Mouse (Mus musculus) stomach, embryonic 16.5 days (tissue): ENCODE results near the gene Evpl. TPM values are rescaled to one million over a fixed set of nuclear protein-coding genes. Genes with fewer than 3 reads are reported as not detected.
A peak's percentile ranks its signal among the peaks of the same experiment; 100 is the strongest.

ENCODE experiments used
- ATAC-seq: fragments of 200-750 bp; cut with Nextera tagmentation; 2 replicates; pipeline ENCODE4 v1.8.0; 2017; ENCODE audit warnings: moderate number of reproducible peaks, moderate TSS enrichment; ENCODE audit not compliant: insufficient read depth, low FRiP score
- H3K27ac ChIP-seq: fragments of 300-500 bp; sonication (generic); 2 replicates; pipeline ENCODE4 v1.5.1; 2014; ENCODE audit warnings: low read length
- H3K27me3 ChIP-seq: fragments of 300-500 bp; sonication (generic); 2 replicates; pipeline ENCODE4 v1.6.1; 2014; ENCODE audit warnings: low read length, control low read depth, mixed read lengths; ENCODE audit not compliant: control insufficient read depth, insufficient read depth
- H3K36me3 ChIP-seq: fragments of 300-500 bp; sonication (generic); 2 replicates; pipeline ENCODE4 v1.6.1; 2014; ENCODE audit warnings: low read length; ENCODE audit not compliant: control insufficient read depth, insufficient read depth
- H3K4me1 ChIP-seq: fragments of 300-500 bp; sonication (generic); 2 replicates; pipeline ENCODE4 v1.6.1; 2014; ENCODE audit warnings: low read length, control low read depth, mixed read lengths; ENCODE audit not compliant: control insufficient read depth, insufficient read depth
- H3K4me2 ChIP-seq: fragments of 300-500 bp; sonication (generic); 2 replicates; pipeline ENCODE4 v1.6.1; 2014; ENCODE audit warnings: low read depth, low read length, mixed read lengths
- H3K4me3 ChIP-seq: fragments of 300-500 bp; sonication (generic); replicated peaks from 2 replicates; pipeline ENCODE4 v1.5.1; 2014; ENCODE audit warnings: mild to moderate bottlenecking, low read length
- H3K9ac ChIP-seq: fragments of 300-500 bp; sonication (generic); 2 replicates; pipeline ENCODE4 v1.6.1; 2014; ENCODE audit warnings: low read length
- H3K9me3 ChIP-seq: fragments of 300-500 bp; sonication (generic); replicated peaks from 2 replicates; pipeline ENCODE4 v1.6.1; 2016; ENCODE audit warnings: low read length, control low read depth; ENCODE audit not compliant: control insufficient read depth
- WGBS: fragments of 180-500 bp; shearing (Covaris S2); extraction: QIAGEN DNeasy Blood & Tissue Kit; methylation state at CpG from one replicate; pipeline ENCODE4 v1.1.7; 2014; 5-methylcytosine and 5-hydroxymethylcytosine counted together
- polyA plus RNA-seq: library from polyadenylated mRNA; unstranded; fragments of >200 nt; fragmentation: Nextera tagmentation; extraction: Ambion mirVana; gene quantifications from 2 replicates; pipeline ENCODE4 v1.2.1, GENCODE M21; 2015

The Evpl gene
- polyA plus RNA-seq, 1 experiment from 2014 or later = 19.2 TPM

DNA sequence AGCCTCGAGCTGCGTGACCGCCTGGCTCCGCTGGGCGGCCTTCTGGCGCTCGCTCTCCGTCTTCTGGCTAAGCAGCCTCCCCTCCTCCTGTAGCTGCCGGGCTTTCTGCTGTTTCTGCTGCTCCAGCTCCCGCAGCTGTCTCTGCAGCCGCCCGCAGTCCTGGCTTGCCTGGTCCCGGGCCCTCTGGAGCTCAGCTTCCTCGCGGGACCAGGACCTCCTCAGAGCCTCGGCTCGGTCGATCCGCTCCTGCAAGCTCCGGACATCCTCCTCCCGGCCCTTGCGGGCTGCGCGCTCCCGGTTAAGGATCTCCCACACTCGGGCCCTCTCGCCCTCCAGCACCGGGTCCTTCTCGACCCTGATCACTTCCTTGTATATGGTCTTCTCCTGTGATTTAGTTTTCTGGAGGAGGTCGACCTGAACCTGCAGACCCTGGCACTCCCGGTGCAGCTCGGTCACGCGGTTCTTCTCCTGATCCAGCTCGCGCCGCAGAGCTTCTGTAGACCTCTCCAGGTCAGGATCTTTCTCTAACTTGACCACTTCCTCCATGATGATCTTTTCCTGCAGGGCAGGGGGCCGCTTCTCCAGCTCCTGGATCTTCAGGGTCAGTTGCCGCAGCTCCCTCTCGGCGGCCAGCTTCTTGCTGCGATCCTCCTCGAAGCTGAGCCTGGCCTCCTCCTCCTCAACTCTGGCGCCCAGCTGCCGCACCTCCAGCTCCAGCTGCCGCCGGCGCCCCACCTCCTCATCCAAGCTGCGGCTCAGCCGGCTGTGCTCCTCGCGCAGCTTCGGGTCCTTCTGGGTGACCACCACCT lies 15.7 kb downstream of the Evpl start:
- H3K9ac ChIP-seq = peak overlapping the region; percentile 60
- H3K36me3 ChIP-seq = no peaks in the 10 kb centered on the region; the same call in 1 of the 2 replicates
- peak overlapping the region; percentile 40 for H3K4me3 ChIP-seq
- H3K27me3 ChIP-seq = peaks cover 11% of the 10 kb centered on the region
- H3K27ac ChIP-seq = no peak overlapping the region
- no peaks in the 10 kb centered on the region for H3K9me3 ChIP-seq
- peak overlapping the region; percentile 48 for H3K4me2 ChIP-seq
- 20% methylated on average over 53 of the region's 53 CpGs for WGBS
- no peak for ATAC-seq
- H3K4me1 ChIP-seq = peaks cover 18% of the 10 kb centered on the region

DNA sequence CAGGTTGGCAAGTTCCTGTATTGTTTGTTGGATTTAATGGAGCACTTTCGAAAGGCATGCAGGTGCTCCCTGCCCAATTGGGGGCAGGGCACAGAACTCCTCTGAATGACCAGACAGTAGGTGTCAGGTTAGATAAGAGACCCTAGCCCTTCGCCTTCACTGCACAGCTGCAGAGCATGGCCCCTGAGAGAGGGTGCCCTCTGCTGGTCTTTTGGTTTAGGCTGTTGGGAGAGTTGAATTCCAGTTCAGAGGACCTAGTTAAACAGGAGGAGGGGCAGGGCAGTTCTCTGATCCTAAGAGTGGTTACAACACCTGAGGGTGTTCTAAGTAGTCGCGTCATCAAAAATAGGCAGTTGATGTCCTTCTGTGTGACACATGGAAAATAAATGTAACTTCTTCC lies 18.0 kb downstream of the Evpl start:
- Histone ChIP-seq H3K4me2 (no peak overlapping the region), H3K27me3 (peaks cover 11% of the 10 kb centered on the region), H3K36me3 (no peaks in the 10 kb centered on the region; the same call in 1 of the 2 replicates), H3K4me1 (peaks cover 22% of the 10 kb centered on the region), H3K4me3 (no peak overlapping the region), H3K9ac (peak overlapping the region; percentile 4; the same call in 1 of the 2 replicates), H3K9me3 (no peaks in the 10 kb centered on the region), H3K27ac (peak overlapping the region; percentile 92)
- ATAC-seq = no peak
- 24% methylated on average over 4 of the region's 4 CpGs for WGBS

DNA sequence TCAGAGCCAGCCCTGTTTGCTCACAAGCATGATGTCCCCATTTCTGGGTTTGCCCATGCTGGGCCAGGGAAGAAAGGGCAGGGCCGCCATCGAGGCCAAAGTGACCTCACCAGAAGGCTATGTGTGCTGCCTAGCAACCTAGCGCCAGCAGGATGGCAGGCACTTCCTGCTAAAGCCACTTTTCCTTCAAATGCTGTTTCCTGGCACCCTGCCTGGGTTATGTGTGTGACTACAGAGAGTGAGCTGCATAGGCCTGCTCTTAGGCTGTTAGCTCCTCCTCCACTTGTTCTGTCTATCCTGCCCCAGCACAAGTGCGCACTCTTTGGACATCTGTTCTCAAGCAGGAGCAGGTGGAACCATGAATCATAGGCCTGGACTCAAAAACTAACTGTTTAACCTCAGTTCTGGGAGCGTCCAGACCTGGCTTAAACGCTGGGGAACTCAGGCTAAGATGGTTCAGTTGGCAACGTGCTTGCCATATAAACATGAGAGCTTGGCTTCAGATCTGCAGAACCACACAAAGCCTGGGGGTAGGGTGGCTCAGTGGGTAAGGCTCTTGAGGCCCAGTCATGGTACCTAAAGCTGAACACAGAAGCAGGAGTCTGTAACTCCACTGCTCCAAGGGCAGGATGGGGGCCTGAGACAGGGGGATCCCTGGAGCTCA lies 19.0 kb downstream of the Evpl start:
- 33% methylated on average over 7 of the region's 7 CpGs for WGBS
- Histone ChIP-seq H3K27ac (peak overlapping the region; percentile 92), H3K9ac (peak overlapping the region; percentile 12; the same call in 1 of the 2 replicates), H3K9me3 (no peaks in the 10 kb centered on the region), H3K4me2 (0 out of 2 replicates have a peak overlapping the region, but pooled peaks have one; percentile 4), H3K27me3 (peaks cover 10% of the 10 kb centered on the region), H3K4me1 (peaks cover 22% of the 10 kb centered on the region), H3K36me3 (no peaks in the 10 kb centered on the region), H3K4me3 (no peak overlapping the region)
- peak; percentile 89 for ATAC-seq

DNA sequence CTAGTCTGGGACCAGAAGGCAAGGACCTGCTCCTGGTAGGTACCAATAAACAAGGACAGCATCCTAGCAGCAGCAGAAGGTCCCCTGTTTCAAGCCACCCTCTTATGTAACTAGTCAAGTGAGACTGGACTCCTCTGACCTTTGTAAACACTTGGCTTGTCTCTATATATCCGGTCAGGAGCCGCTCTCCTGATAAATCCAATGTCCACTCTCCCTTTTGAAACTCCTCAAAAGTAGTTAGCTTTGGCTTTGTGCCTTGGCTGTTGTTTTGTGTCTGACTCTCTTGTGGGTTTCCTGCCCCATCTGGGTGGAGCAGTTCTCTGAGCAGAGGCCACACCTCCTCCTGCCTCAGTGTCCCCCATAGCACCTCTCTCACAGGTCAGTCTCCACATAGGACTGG lies 19.6 kb downstream of the Evpl start:
- 66% methylated on average over 2 of the region's 2 CpGs for WGBS
- Histone ChIP-seq H3K4me2 (no peak overlapping the region), H3K9ac (0 out of 2 replicates have a peak overlapping the region, but pooled peaks have one; percentile 12), H3K27me3 (peaks cover 4% of the 10 kb centered on the region), H3K36me3 (no peaks in the 10 kb centered on the region), H3K4me3 (no peak overlapping the region), H3K27ac (peak overlapping the region; percentile 92), H3K9me3 (no peaks in the 10 kb centered on the region), H3K4me1 (peaks cover 22% of the 10 kb centered on the region)
- no peak for ATAC-seq

DNA sequence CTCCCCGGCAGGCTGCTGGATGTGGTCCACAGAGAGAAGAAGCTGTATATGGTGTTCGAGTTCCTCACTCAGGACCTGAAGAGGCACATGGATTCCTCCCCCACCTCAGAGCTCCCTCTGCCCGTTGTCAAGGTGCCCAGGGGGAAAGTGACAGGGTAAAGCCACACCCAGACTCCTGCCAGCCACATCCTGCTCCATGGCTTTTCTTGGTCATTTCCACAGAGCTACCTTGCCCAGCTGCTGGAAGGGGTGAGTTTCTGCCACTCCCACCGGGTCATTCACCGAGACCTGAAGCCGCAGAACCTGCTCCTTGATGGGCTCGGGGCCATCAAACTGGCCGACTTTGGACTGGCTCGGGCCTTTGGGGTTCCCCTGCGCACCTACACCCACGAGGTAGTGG lies 21.3 kb downstream of the Evpl start:
- Histone ChIP-seq H3K9ac (0 out of 2 replicates have a peak overlapping the region, but pooled peaks have one; percentile 37), H3K36me3 (no peaks in the 10 kb centered on the region; the same call in 1 of the 2 replicates), H3K4me1 (peaks cover 26% of the 10 kb centered on the region), H3K27ac (peak overlapping the region; percentile 36), H3K4me2 (no peak overlapping the region), H3K9me3 (no peaks in the 10 kb centered on the region), H3K27me3 (no peaks in the 10 kb centered on the region), H3K4me3 (no peak overlapping the region)
- no peak for ATAC-seq
- WGBS = 63% methylated on average over 11 of the region's 11 CpGs

DNA sequence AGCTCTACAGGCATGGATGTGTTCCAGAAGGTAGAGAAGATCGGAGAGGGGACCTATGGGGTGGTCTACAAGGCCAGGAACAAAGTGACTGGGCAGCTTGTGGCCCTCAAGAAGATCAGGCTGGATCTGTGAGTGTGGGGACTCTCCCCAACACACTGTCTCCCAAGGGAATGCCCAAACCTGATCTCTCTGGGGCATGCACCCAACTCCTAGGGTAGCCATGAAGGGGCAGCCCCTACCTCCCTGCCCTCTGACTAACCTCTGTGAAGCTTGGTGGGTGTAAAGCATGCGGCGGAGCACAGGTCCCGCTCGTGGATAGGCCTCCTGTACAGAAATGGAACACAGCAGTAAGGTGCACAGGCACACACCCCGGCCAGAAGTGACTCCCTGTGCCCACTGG lies 21.9 kb downstream of the Evpl start:
- Histone ChIP-seq H3K4me3 (no peak overlapping the region), H3K27me3 (no peaks in the 10 kb centered on the region), H3K4me2 (no peak overlapping the region), H3K4me1 (peaks cover 26% of the 10 kb centered on the region), H3K27ac (0 out of 2 replicates have a peak overlapping the region, but pooled peaks have one; percentile 36), H3K9me3 (no peaks in the 10 kb centered on the region), H3K36me3 (no peaks in the 10 kb centered on the region; the same call in 1 of the 2 replicates), H3K9ac (0 out of 2 replicates have a peak overlapping the region, but pooled peaks have one; percentile 9)
- WGBS = 88% methylated on average over 6 of the region's 6 CpGs
- ATAC-seq = no peak

DNA sequence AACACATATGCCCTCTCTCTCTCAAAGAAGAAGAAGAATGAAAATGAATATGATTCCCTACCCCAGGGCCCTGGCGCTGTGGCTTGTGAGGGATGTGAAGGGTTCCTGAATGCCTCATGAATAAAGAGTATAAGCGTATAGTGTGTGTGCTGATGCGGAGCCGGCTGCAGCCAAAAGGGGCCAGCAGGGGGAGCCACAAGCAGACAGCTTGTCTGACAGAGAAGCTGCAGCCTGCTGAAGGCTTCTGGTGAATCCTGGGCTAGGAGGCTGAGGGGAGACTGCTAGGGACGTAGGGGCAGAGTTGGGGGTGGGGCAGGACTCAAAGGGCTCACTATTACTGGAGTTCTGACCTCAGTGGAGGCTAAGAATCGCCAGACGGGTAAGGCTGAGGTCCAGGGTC lies 22.7 kb downstream of the Evpl start:
- H3K36me3 ChIP-seq = no peaks in the 10 kb centered on the region; the same call in 1 of the 2 replicates
- peaks cover 26% of the 10 kb centered on the region for H3K4me1 ChIP-seq
- no peaks in the 10 kb centered on the region for H3K27me3 ChIP-seq
- no peak overlapping the region for H3K4me3 ChIP-seq
- 77% methylated on average over 7 of the region's 7 CpGs for WGBS
- H3K9ac ChIP-seq = no peak overlapping the region
- no peak overlapping the region for H3K27ac ChIP-seq
- H3K4me2 ChIP-seq = no peak overlapping the region
- no peaks in the 10 kb centered on the region for H3K9me3 ChIP-seq
- ATAC-seq = no peak

DNA sequence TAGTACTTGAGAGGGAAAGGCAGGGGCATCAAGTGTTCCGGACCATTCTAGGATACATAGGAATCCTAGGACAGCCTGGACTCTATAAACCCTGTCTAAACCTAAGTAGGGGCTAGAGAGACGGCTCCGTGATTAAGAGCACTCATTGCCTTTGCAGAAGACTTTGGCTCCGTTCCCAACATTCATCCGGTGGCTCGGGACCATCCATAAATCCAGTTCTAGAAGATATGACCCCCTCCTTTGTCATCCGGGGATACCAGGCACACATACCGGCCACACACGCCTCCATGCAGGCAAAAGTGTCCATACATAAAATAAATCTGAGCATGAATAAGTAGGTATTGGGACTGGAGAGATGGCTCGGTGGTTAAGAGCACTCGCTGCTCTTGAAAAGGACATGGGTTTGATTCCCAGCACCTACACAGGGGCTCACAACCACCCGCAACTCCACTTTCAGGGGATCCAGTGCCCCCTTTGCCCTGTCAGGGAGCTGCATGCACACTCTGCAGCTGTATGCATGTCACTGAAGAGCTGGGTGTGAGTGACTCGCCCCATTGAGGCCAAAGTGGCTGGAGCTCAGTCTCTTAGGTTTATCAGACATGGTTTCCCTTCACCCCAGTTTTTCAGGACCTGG lies 23.9 kb downstream of the Evpl start:
- peaks cover 18% of the 10 kb centered on the region for H3K4me1 ChIP-seq
- no peak overlapping the region for H3K4me3 ChIP-seq
- H3K9ac ChIP-seq = no peak overlapping the region
- WGBS = 78% methylated on average over 13 of the region's 13 CpGs
- H3K36me3 ChIP-seq = no peaks in the 10 kb centered on the region; the same call in 1 of the 2 replicates
- H3K27me3 ChIP-seq = no peaks in the 10 kb centered on the region
- no peak overlapping the region for H3K4me2 ChIP-seq
- no peak overlapping the region for H3K27ac ChIP-seq
- no peak for ATAC-seq
- H3K9me3 ChIP-seq = no peaks in the 10 kb centered on the region
